Mouse (Mus musculus): Measurements from ENCODE around the gene Btbd9. TPM values are rescaled to one million over a fixed set of nuclear protein-coding genes. Genes with fewer than 3 reads are reported as not detected.

Btbd9 gene
- polyA plus RNA-seq, 1 experiment = 25.6 TPM

- TF ChIP-seq CTCF (conservative IDR thresholded peaks at IDR 0.05; ENCODE audit: insufficient read depth, insufficient read length, low read depth, low read length) (no peak), POLR2A (IDR thresholded peaks at IDR 0.05; ENCODE audit: low read depth, low read length) (no peak)
- no peaks in the 10 kb centered on the region for H3K27me3 ChIP-seq (replicated peaks; ENCODE audit: control insufficient read depth, insufficient read depth, low read length)
- WGBS = 94% methylated on average over 8 of the region's 8 CpGs
- no peaks in the 10 kb centered on the region for H3K4me1 ChIP-seq (ENCODE audit: control insufficient read depth, insufficient read depth, low read length)
- H3K4me3 ChIP-seq (ENCODE audit: insufficient read depth, low read depth, low read length) = no peak overlapping the region
- no peak overlapping the region for H3K27ac ChIP-seq (ENCODE audit: insufficient read depth, low read depth, low read length)
- no peak for DNase-seq
- no peaks in the 10 kb centered on the region for H3K36me3 ChIP-seq (ENCODE audit: control insufficient read depth, insufficient read depth, low read length)
These were observed 84.7 kb downstream of the Btbd9 start for GRCm38 (mm10) chr17:30491601-30492000.

DNA sequence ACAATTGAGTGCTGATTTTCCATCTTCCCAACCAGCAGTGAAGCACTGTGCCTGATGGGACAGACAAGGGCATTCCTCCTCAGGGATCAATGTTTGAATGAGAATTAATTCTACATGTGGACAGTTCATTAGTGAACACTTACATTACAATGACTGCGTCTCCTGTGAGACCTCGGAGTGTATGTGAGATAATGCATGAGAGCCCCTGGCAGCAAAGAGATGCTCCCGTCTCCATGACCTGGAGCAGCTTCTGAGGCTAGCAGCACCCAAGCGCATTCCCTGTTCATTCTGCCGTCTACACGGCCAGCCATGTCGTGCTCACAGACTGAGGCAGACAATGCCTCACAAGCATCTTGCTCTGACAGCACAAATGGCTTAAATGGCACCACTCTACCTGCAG is 85.7 kb downstream of the Btbd9 start:
- WGBS = 93% methylated on average over 7 of the region's 7 CpGs
- Histone ChIP-seq H3K36me3 (ENCODE audit: control insufficient read depth, insufficient read depth, low read length) (no peaks in the 10 kb centered on the region), H3K4me3 (ENCODE audit: insufficient read depth, low read depth, low read length) (no peak overlapping the region), H3K4me1 (ENCODE audit: control insufficient read depth, insufficient read depth, low read length) (no peaks in the 10 kb centered on the region), H3K27me3 (replicated peaks; ENCODE audit: control insufficient read depth, insufficient read depth, low read length) (no peaks in the 10 kb centered on the region), H3K27ac (ENCODE audit: insufficient read depth, low read depth, low read length) (no peak overlapping the region)
- TF ChIP-seq CTCF (conservative IDR thresholded peaks at IDR 0.05; ENCODE audit: insufficient read depth, insufficient read length, low read depth, low read length) (no peak), POLR2A (IDR thresholded peaks at IDR 0.05; ENCODE audit: low read depth, low read length) (no peak)
- no peak for DNase-seq

GRCm38 (mm10) chr17:30490086-30490485 is 86.2 kb downstream of the Btbd9 start:
- no peaks in the 10 kb centered on the region for H3K36me3 ChIP-seq (ENCODE audit: control insufficient read depth, insufficient read depth, low read length)
- no peak overlapping the region for H3K27ac ChIP-seq (ENCODE audit: insufficient read depth, low read depth, low read length)
- no peaks in the 10 kb centered on the region for H3K4me1 ChIP-seq (ENCODE audit: control insufficient read depth, insufficient read depth, low read length)
- TF ChIP-seq POLR2A (IDR thresholded peaks at IDR 0.05; ENCODE audit: low read depth, low read length) (no peak), CTCF (conservative IDR thresholded peaks at IDR 0.05; ENCODE audit: insufficient read depth, insufficient read length, low read depth, low read length) (no peak)
- WGBS = 96% methylated on average over 5 of the region's 5 CpGs
- H3K27me3 ChIP-seq (replicated peaks; ENCODE audit: control insufficient read depth, insufficient read depth, low read length) = no peaks in the 10 kb centered on the region
- no peak overlapping the region for H3K4me3 ChIP-seq (ENCODE audit: insufficient read depth, low read depth, low read length)
- DNase-seq = no peak

DNA sequence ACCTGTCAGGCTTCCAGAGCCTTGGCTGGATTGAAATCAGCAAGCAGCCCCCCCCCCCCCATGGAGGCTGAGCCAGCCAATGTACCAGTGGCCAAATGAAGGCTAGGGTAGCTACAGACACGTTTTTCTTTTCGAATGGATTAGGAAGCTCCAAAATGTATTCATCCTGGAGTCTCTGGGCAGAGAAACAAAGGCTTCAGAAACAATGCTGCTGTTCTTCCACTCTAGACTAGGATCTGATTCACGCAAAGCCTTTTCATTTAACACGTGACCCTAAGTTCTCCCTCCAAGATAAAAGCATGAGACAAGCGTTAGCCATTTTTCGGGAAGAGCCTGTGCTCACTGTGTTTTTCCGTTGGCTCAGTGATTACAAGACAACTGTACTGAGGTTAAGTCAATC is 86.7 kb downstream of the Btbd9 start:
- no peaks in the 10 kb centered on the region for H3K27me3 ChIP-seq (replicated peaks; ENCODE audit: control insufficient read depth, insufficient read depth, low read length)
- WGBS = 89% methylated on average over 7 of the region's 7 CpGs
- no peak for TF ChIP-seq CTCF (conservative IDR thresholded peaks at IDR 0.05; ENCODE audit: insufficient read depth, insufficient read length, low read depth, low read length)
- no peak for TF ChIP-seq POLR2A (IDR thresholded peaks at IDR 0.05; ENCODE audit: low read depth, low read length)
- no peaks in the 10 kb centered on the region for H3K4me1 ChIP-seq (ENCODE audit: control insufficient read depth, insufficient read depth, low read length)
- DNase-seq = no peak
- H3K36me3 ChIP-seq (ENCODE audit: control insufficient read depth, insufficient read depth, low read length) = no peaks in the 10 kb centered on the region
- H3K4me3 ChIP-seq (ENCODE audit: insufficient read depth, low read depth, low read length) = no peak overlapping the region
- no peak overlapping the region for H3K27ac ChIP-seq (ENCODE audit: insufficient read depth, low read depth, low read length)

GRCm38 (mm10) chr17:30487695-30488094 is 88.6 kb downstream of the Btbd9 start:
- H3K27me3 ChIP-seq (replicated peaks; ENCODE audit: control insufficient read depth, insufficient read depth, low read length) = no peaks in the 10 kb centered on the region
- no peak for DNase-seq
- H3K27ac ChIP-seq (ENCODE audit: insufficient read depth, low read depth, low read length) = no peak overlapping the region
- no peak overlapping the region for H3K4me3 ChIP-seq (ENCODE audit: insufficient read depth, low read depth, low read length)
- no peaks in the 10 kb centered on the region for H3K36me3 ChIP-seq (ENCODE audit: control insufficient read depth, insufficient read depth, low read length)
- 89% methylated on average over 5 of the region's 5 CpGs for WGBS
- H3K4me1 ChIP-seq (ENCODE audit: control insufficient read depth, insufficient read depth, low read length) = no peaks in the 10 kb centered on the region
- TF ChIP-seq CTCF (conservative IDR thresholded peaks at IDR 0.05; ENCODE audit: insufficient read depth, insufficient read length, low read depth, low read length) (no peak), POLR2A (IDR thresholded peaks at IDR 0.05; ENCODE audit: low read depth, low read length) (no peak)

- WGBS = 75% methylated on average over 4 of the region's 4 CpGs
- TF ChIP-seq POLR2A (IDR thresholded peaks at IDR 0.05; ENCODE audit: low read depth, low read length) (no peak), CTCF (conservative IDR thresholded peaks at IDR 0.05; ENCODE audit: insufficient read depth, insufficient read length, low read depth, low read length) (no peak)
- H3K36me3 ChIP-seq (ENCODE audit: control insufficient read depth, insufficient read depth, low read length) = no peaks in the 10 kb centered on the region
- no peak for DNase-seq
- H3K27ac ChIP-seq (ENCODE audit: insufficient read depth, low read depth, low read length) = no peak overlapping the region
- no peaks in the 10 kb centered on the region for H3K27me3 ChIP-seq (replicated peaks; ENCODE audit: control insufficient read depth, insufficient read depth, low read length)
- H3K4me3 ChIP-seq (ENCODE audit: insufficient read depth, low read depth, low read length) = no peak overlapping the region
- no peaks in the 10 kb centered on the region for H3K4me1 ChIP-seq (ENCODE audit: control insufficient read depth, insufficient read depth, low read length)
These were observed 91.0 kb downstream of the Btbd9 start for GRCm38 (mm10) chr17:30485067-30485854.

- no peak overlapping the region for H3K27ac ChIP-seq (ENCODE audit: insufficient read depth, low read depth, low read length)
- no peak overlapping the region for H3K4me3 ChIP-seq (ENCODE audit: insufficient read depth, low read depth, low read length)
- WGBS = 93% methylated on average over 1 of the region's 1 CpGs
- H3K4me1 ChIP-seq (ENCODE audit: control insufficient read depth, insufficient read depth, low read length) = no peaks in the 10 kb centered on the region
- no peaks in the 10 kb centered on the region for H3K27me3 ChIP-seq (replicated peaks; ENCODE audit: control insufficient read depth, insufficient read depth, low read length)
- no peak for TF ChIP-seq CTCF (conservative IDR thresholded peaks at IDR 0.05; ENCODE audit: insufficient read depth, insufficient read length, low read depth, low read length)
- no peak for TF ChIP-seq POLR2A (IDR thresholded peaks at IDR 0.05; ENCODE audit: low read depth, low read length)
- DNase-seq = no peak
- no peaks in the 10 kb centered on the region for H3K36me3 ChIP-seq (ENCODE audit: control insufficient read depth, insufficient read depth, low read length)
These were observed 91.7 kb downstream of the Btbd9 start for GRCm38 (mm10) chr17:30484446-30485066.
